Mouse (Mus musculus): ENCODE data around the gene Gnaz. TPM values are rescaled to one million over a fixed set of nuclear protein-coding genes. Genes with fewer than 3 reads are reported as not detected.

Gene Gnaz
- total RNA-seq, 4 experiments from 2014 or later: 0.19 to 0.94 (median 0.37) TPM

- DNase-seq (ENCODE audit: low spot score in 2 of 2): no peak
These were observed 94.6 kb downstream of the Gnaz start for GRCm38 (mm10) chr10:75061341-75062188.

DNA sequence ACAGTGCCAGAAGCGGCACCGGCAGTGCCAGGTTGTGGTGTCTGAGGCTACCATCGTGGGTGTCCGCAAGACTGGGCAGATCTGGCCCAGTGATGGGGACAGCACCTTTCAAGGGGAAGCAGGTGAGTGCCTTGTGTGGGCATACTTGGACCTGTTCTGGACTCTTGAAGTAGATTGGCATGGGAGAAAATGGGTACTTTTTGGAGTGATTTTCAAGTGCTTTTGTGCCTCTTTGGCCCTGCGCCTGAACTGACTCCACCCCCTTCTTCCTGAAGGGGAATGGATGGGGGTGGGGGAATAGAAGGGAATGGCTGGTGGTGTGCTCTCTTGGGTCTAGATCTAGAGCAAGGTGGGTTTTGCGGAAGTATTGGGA lies 95.2 kb downstream of the Gnaz start:
- no peak for DNase-seq (ENCODE audit: low spot score in 2 of 2)

GRCm38 (mm10) chr10:75062621-75063020 lies 95.6 kb downstream of the Gnaz start:
- DNase-seq (ENCODE audit: low spot score in 2 of 2): no peak

GRCm38 (mm10) chr10:75063301-75063965 lies 96.5 kb downstream of the Gnaz start:
- DNase-seq (ENCODE audit: low spot score in 2 of 2): no peak

GRCm38 (mm10) chr10:75065691-75066090 lies 98.7 kb downstream of the Gnaz start:
- DNase-seq (ENCODE audit: low spot score in 2 of 2): no peak

Other genes with a start within 250 kb of the Gnaz start
- gene Rsph14, start 65.4 kb downstream of the Gnaz start, total RNA-seq (2022): not detected
- 1 to 10 TPM in 1 of 4 experiments, under 1 TPM in 3; 0.10 to 1.0 (median 0.19) TPM for gene Rab36, start 69.9 kb downstream of the Gnaz start, total RNA-seq (2022)
- gene Bcr, start 93.4 kb downstream of the Gnaz start, total RNA-seq (2022): 1 to 10 TPM; 3.5 to 5.5 (median 4.7) TPM
- gene Specc1l, start 244.9 kb downstream of the Gnaz start, total RNA-seq (2022): 10 to 100 TPM; 38.2 to 51.2 (median 44.4) TPM